Mouse (Mus musculus) heart, adult 2 months (tissue): ENCODE results near the gene Ppp2r3d. TPM values are rescaled to one million over a fixed set of nuclear protein-coding genes. Genes with fewer than 3 reads are reported as not detected.

Experiments
- DNase-seq, 2 experiments: peaks; one replicate each; pipeline ENCODE4 v3.0.0; 2021
- H3K27ac ChIP-seq: fragments of 200-600 bp; 2 replicates; pipeline ENCODE4 v1.8.1; 2022
- H3K27me3 ChIP-seq: fragments of 200-500 bp; 2 replicates; pipeline ENCODE4 v1.6.1; 2012; ENCODE audit warnings: mild to moderate bottlenecking, low read length, inconsistent platforms, mixed read lengths; ENCODE audit not compliant: control insufficient read depth, insufficient read depth
- H3K36me3 ChIP-seq: fragments of 200-500 bp; 2 replicates; pipeline ENCODE4 v1.6.1; 2012; ENCODE audit warnings: low read length, inconsistent platforms; ENCODE audit not compliant: control insufficient read depth, insufficient read depth
- H3K4me1 ChIP-seq: fragments of 200-500 bp; 2 replicates; pipeline ENCODE4 v1.6.1; 2011; ENCODE audit warnings: low read length; ENCODE audit not compliant: control insufficient read depth, insufficient read depth
- H3K4me3 ChIP-seq: fragments of 200-600 bp; 2 replicates; pipeline ENCODE4 v1.8.1; 2022
- H3K79me2 ChIP-seq: fragments of 200-500 bp; replicated peaks from 2 replicates; pipeline ENCODE4 v1.6.1; 2012; ENCODE audit warnings: mild to moderate bottlenecking, inconsistent platforms, low read length, moderate library complexity, mixed read lengths; ENCODE audit not compliant: control insufficient read depth, insufficient read depth
- H3K9ac ChIP-seq: fragments of 200-500 bp; 2 replicates; pipeline ENCODE4 v1.6.1; 2012; ENCODE audit warnings: low read depth, mild to moderate bottlenecking, control low read depth, inconsistent platforms, low read length, mixed read lengths
- CTCF ChIP-seq: fragments of 200-600 bp; IDR thresholded peaks from 2 replicates; pipeline ENCODE4 v1.8.1; 2022; ENCODE audit warnings: antibody characterized with exemption, mild to moderate bottlenecking, moderate library complexity
- EP300 ChIP-seq: fragments of 200-500 bp; IDR thresholded peaks from 2 replicates; pipeline ENCODE4 v1.6.1; 2011; ENCODE audit warnings: low read depth, low read length, control low read depth; ENCODE audit not compliant: insufficient read depth
- POLR2A ChIP-seq: fragments of 200-500 bp; IDR thresholded peaks from 2 replicates; pipeline ENCODE4 v1.6.1; 2011; ENCODE audit warnings: mild to moderate bottlenecking, low read depth, low read length, control low read depth; ENCODE audit not compliant: insufficient read depth
- WGBS: fragments of 180-500 bp; shearing (Covaris S2); methylation state at CpG from one replicate; pipeline ENCODE4 v1.1.7; 2018; 5-methylcytosine and 5-hydroxymethylcytosine counted together
- intact Hi-C: fragments of 180-260 bp; cut with DNase I; formaldehyde crosslinking; loops from one replicate; pipeline ENCODE4 v1.15.1; 2025
- polyA plus RNA-seq: library from polyadenylated mRNA; depleted of rRNA; stranded (reverse); fragments of >200 nt; gene quantifications from 2 replicates; pipeline ENCODE4 v1.2.3, GENCODE M21; 2012; rRNA removed
- total RNA-seq, 2 experiments: library from RNA; stranded (reverse); gene quantifications; 2 replicates each; pipeline ENCODE4 v1.2.3; 2021

Ppp2r3d gene
- total and polyA plus RNA-seq, 3 experiments: 78.8 to 142 (median 90.7) TPM

DNA sequence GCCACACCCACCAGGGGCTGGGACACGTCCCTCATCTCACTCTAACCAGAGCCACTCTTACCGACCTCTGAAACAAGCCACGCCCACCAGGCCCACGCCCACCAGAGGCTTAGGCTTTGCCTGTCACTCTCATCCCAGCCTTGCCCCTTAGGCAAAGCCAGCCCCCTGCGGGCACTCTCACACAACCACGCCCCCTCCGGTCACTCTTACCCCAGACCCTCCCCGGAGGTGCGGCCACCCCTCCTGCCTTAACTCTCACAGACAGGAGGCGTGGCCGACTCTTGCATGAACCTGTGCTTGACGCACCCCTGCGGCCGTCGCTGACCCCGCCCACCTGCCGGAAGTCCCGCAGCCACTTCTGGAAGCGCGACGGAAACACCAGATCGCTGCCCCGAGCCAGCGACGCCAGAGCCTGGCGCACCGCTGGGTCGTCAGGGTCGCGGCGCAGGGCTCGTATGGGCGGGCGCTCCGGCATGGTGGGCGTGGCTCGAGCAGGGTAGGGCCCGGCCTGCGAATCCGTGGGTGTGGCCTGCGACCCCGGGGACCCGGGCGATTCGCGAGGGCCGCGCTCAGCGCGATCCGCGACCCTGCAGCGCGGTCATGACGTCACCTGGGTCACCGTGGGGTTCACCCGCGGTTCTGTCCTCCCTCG lies 53.7 kb downstream of the Ppp2r3d start:
- Histone ChIP-seq H3K27me3 (no peaks in the 10 kb centered on the region), H3K9ac (peak overlapping the region; percentile 80), H3K27ac (peak overlapping the region; percentile 100), H3K4me3 (peak overlapping the region; percentile 95), H3K4me1 (no peaks in the 10 kb centered on the region), H3K79me2 (no peaks in the 10 kb centered on the region), H3K36me3 (no peaks in the 10 kb centered on the region)
- TF ChIP-seq POLR2A (peak; percentile 59; the same call in 1 of the 2 replicates), CTCF (peak; percentile 27; the same call in 1 of the 2 replicates), EP300 (no peak)
- peak; percentile 96 to 97 for DNase-seq
- intact Hi-C loops: no loop called here
- WGBS: under 1% methylated on average over 59 of the region's 59 CpGs

GRCm38 (mm10) chr9:124422427-124422826 lies 54.3 kb downstream of the Ppp2r3d start:
- DNase-seq: peak in 1 of 2 experiments; percentile 67
- H3K36me3 ChIP-seq: no peaks in the 10 kb centered on the region
- no peaks in the 10 kb centered on the region for H3K27me3 ChIP-seq
- WGBS: 5% methylated on average over 23 of the region's 25 CpGs
- TF ChIP-seq POLR2A: no peak
- H3K79me2 ChIP-seq: no peaks in the 10 kb centered on the region
- H3K4me3 ChIP-seq: peak overlapping the region; percentile 95
- intact Hi-C loops: no loop called here
- H3K27ac ChIP-seq: peak overlapping the region; percentile 100
- no peaks in the 10 kb centered on the region for H3K4me1 ChIP-seq
- no peak overlapping the region; the same call in 1 of the 2 replicates for H3K9ac ChIP-seq

DNA sequence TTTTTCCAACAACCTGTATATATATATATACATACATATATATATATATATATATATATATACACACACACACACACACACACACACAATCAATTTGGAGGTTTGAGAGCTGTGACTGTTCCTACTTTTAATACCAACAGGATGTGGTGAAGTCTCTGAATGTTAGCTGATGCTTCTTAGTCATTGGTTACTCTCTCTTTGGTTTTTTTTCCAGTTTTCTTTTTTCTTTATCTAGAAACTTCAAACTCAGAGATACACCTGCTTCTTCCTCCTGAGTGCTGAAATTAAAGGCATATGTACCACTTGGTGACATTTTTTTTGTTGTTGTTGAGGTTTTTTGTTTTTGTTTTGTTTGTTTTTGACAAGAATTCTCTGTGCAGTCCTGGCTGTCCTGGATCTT lies 63.8 kb downstream of the Ppp2r3d start:
- Histone ChIP-seq H3K9ac (no peak overlapping the region), H3K27me3 (no peaks in the 10 kb centered on the region), H3K27ac (no peak overlapping the region), H3K4me1 (no peaks in the 10 kb centered on the region), H3K4me3 (no peak overlapping the region), H3K36me3 (no peaks in the 10 kb centered on the region), H3K79me2 (no peaks in the 10 kb centered on the region)
- TF ChIP-seq CTCF (no peak), EP300 (no peak), POLR2A (no peak)
- intact Hi-C loops: loop anchor here (5.0 kb wide), 2 partner anchors 46 to 61 kb away; no protein-coding TSS in a partner anchor
- no peak for DNase-seq

- intact Hi-C loops: loop anchor here (5.0 kb wide), 2 partner anchors 44 to 59 kb away; no protein-coding TSS in a partner anchor
- WGBS: 50% methylated on average over 1 of the region's 1 CpGs
- Histone ChIP-seq H3K9ac (no peak overlapping the region), H3K27ac (no peak overlapping the region), H3K79me2 (no peaks in the 10 kb centered on the region), H3K36me3 (no peaks in the 10 kb centered on the region), H3K4me3 (no peak overlapping the region), H3K27me3 (no peaks in the 10 kb centered on the region), H3K4me1 (no peaks in the 10 kb centered on the region)
- no peak for TF ChIP-seq POLR2A
- no peak for TF ChIP-seq EP300
- no peak for TF ChIP-seq CTCF
- no peak for DNase-seq
Observed at GRCm38 (mm10) chr9:124411553-124411952, 65.1 kb downstream of the Ppp2r3d start.

DNA sequence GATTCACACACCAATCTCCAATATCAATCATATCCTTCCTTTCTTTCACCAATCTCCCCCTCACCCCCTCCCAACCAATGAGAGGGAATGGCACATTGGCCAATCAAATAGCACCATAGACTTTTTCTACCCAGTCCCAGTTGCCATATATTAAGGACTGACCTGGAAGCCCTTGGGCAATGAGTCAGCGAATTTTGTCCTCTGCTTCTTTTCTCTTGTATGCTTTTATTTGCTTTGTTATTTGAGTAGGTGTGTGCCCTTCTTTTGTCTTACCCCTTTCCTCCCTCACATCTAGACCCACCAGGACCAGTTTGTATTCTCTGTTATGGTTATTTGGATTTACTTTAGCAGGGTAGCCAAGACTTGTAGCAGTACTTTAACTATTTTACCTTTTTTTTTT lies 68.1 kb downstream of the Ppp2r3d start:
- Histone ChIP-seq H3K27me3 (no peaks in the 10 kb centered on the region), H3K36me3 (no peaks in the 10 kb centered on the region), H3K4me3 (no peak overlapping the region), H3K4me1 (no peaks in the 10 kb centered on the region), H3K9ac (no peak overlapping the region), H3K79me2 (no peaks in the 10 kb centered on the region), H3K27ac (no peak overlapping the region)
- 57% methylated on average over 1 of the region's 1 CpGs for WGBS
- TF ChIP-seq CTCF (no peak), EP300 (no peak), POLR2A (no peak)
- DNase-seq: no peak
- intact Hi-C loops: no loop called here

Other genes starting within 250 kb of the Ppp2r3d start
- 10 to 100 TPM in 1 of 2 experiments, 1 to 10 TPM in 1; 9.6 to 12.5 TPM for gene 2010315B03Rik, start 164.2 kb downstream of the Ppp2r3d start, total RNA-seq
- 3.2 and 6.8 TPM in 2 replicates for gene 2010315B03Rik, start 164.2 kb downstream of the Ppp2r3d start, polyA plus RNA-seq
- not detected for gene Gm21836, start 16.9 kb upstream of the Ppp2r3d start, total RNA-seq
- not detected in 2 replicates for gene Gm21836, start 16.9 kb upstream of the Ppp2r3d start, polyA plus RNA-seq